Mouse (Mus musculus) lung, postnatal 0 days (tissue): Measurements from ENCODE around the gene Bcl6.

ENCODE experiments used
- CTCF ChIP-seq: IDR thresholded peaks from 2 replicates; pipeline ENCODE4 v1.5.1; 2016; ENCODE audit warnings: antibody characterized with exemption, mild to moderate bottlenecking
- EP300 ChIP-seq: IDR thresholded peaks from 2 replicates; pipeline ENCODE4 v1.6.1; 2016; ENCODE audit warnings: antibody characterized with exemption, mild to moderate bottlenecking, control low read depth

GRCm38 (mm10) chr16:23930426-23931073 lies 58.1 kb downstream of the Bcl6 start:
- TF ChIP-seq CTCF, result no peak
- no peak for TF ChIP-seq EP300
